Mouse (Mus musculus): ENCODE measurements at regions not wholly inside any gene's neighbourhood (a gene's known extent, or its start where the extent isn't known, plus 50 kb on each side); places are given as distances from the start of the nearest gene placed in this dataset.

GRCm38 (mm10) chr9:33837666-33838380 is 647.9 kb upstream of the Kirrel3 start:
- no peak for TF ChIP-seq POLR2A (IDR thresholded peaks at IDR 0.05; ENCODE audit: borderline replicate concordance, extremely low read depth, insufficient read depth, insufficient read length, poor library complexity, severe bottlenecking)
- TF ChIP-seq CTCF (IDR thresholded peaks at IDR 0.05; ENCODE audit: borderline replicate concordance, extremely low read depth, insufficient read depth, insufficient read length) = no peak
- DNase-seq (ENCODE audit: low read depth) = no peak

GRCm38 (mm10) chr9:33849623-33850022 is 636.1 kb upstream of the Kirrel3 start:
- no peak for TF ChIP-seq POLR2A (IDR thresholded peaks at IDR 0.05; ENCODE audit: borderline replicate concordance, extremely low read depth, insufficient read depth, insufficient read length, poor library complexity, severe bottlenecking)
- peak; percentile 51 for DNase-seq (ENCODE audit: low read depth)

GRCm38 (mm10) chr9:33850024-33850423 is 635.7 kb upstream of the Kirrel3 start:
- TF ChIP-seq POLR2A (IDR thresholded peaks at IDR 0.05; ENCODE audit: borderline replicate concordance, extremely low read depth, insufficient read depth, insufficient read length, poor library complexity, severe bottlenecking) (no peak), CTCF (IDR thresholded peaks at IDR 0.05; ENCODE audit: borderline replicate concordance, extremely low read depth, insufficient read depth, insufficient read length) (no peak)
- no peak for DNase-seq (ENCODE audit: low read depth)

GRCm38 (mm10) chr9:33850993-33851392 is 634.7 kb upstream of the Kirrel3 start:
- no peak for TF ChIP-seq CTCF (IDR thresholded peaks at IDR 0.05; ENCODE audit: borderline replicate concordance, extremely low read depth, insufficient read depth, insufficient read length)
- TF ChIP-seq POLR2A (IDR thresholded peaks at IDR 0.05; ENCODE audit: borderline replicate concordance, extremely low read depth, insufficient read depth, insufficient read length, poor library complexity, severe bottlenecking) = no peak
- DNase-seq (ENCODE audit: low read depth) = peak; percentile 35

- peak; percentile 55 for DNase-seq (ENCODE audit: low read depth)
- TF ChIP-seq POLR2A (IDR thresholded peaks at IDR 0.05; ENCODE audit: borderline replicate concordance, extremely low read depth, insufficient read depth, insufficient read length, poor library complexity, severe bottlenecking) = no peak
- TF ChIP-seq CTCF (IDR thresholded peaks at IDR 0.05; ENCODE audit: borderline replicate concordance, extremely low read depth, insufficient read depth, insufficient read length) = peak; percentile 61; the same call in 1 of the 2 replicates
Observed at GRCm38 (mm10) chr9:33856169-33856568, 629.5 kb upstream of the Kirrel3 start.

- TF ChIP-seq CTCF (IDR thresholded peaks at IDR 0.05; ENCODE audit: borderline replicate concordance, extremely low read depth, insufficient read depth, insufficient read length) (no peak), POLR2A (IDR thresholded peaks at IDR 0.05; ENCODE audit: borderline replicate concordance, extremely low read depth, insufficient read depth, insufficient read length, poor library complexity, severe bottlenecking) (no peak)
- DNase-seq (ENCODE audit: low read depth) = peak; percentile 47
Observed at GRCm38 (mm10) chr9:33858511-33858910, 627.2 kb upstream of the Kirrel3 start.

- DNase-seq (ENCODE audit: low read depth) = no peak
- TF ChIP-seq POLR2A (IDR thresholded peaks at IDR 0.05; ENCODE audit: borderline replicate concordance, extremely low read depth, insufficient read depth, insufficient read length, poor library complexity, severe bottlenecking) (no peak), CTCF (IDR thresholded peaks at IDR 0.05; ENCODE audit: borderline replicate concordance, extremely low read depth, insufficient read depth, insufficient read length) (no peak)
Observed at GRCm38 (mm10) chr9:33868666-33869065, 617.0 kb upstream of the Kirrel3 start.

GRCm38 (mm10) chr9:33887279-33887678 is 598.4 kb upstream of the Kirrel3 start:
- TF ChIP-seq CTCF (IDR thresholded peaks at IDR 0.05; ENCODE audit: borderline replicate concordance, extremely low read depth, insufficient read depth, insufficient read length) (no peak), POLR2A (IDR thresholded peaks at IDR 0.05; ENCODE audit: borderline replicate concordance, extremely low read depth, insufficient read depth, insufficient read length, poor library complexity, severe bottlenecking) (no peak)
- DNase-seq (ENCODE audit: low read depth) = peak; percentile 45

GRCm38 (mm10) chr9:33892001-33892400 is 593.7 kb upstream of the Kirrel3 start:
- TF ChIP-seq CTCF (IDR thresholded peaks at IDR 0.05; ENCODE audit: borderline replicate concordance, extremely low read depth, insufficient read depth, insufficient read length) (no peak), POLR2A (IDR thresholded peaks at IDR 0.05; ENCODE audit: borderline replicate concordance, extremely low read depth, insufficient read depth, insufficient read length, poor library complexity, severe bottlenecking) (no peak)
- DNase-seq (ENCODE audit: low read depth) = no peak

- DNase-seq (ENCODE audit: low read depth) = peak; percentile 88
- TF ChIP-seq CTCF (IDR thresholded peaks at IDR 0.05; ENCODE audit: borderline replicate concordance, extremely low read depth, insufficient read depth, insufficient read length) (no peak), POLR2A (IDR thresholded peaks at IDR 0.05; ENCODE audit: borderline replicate concordance, extremely low read depth, insufficient read depth, insufficient read length, poor library complexity, severe bottlenecking) (no peak)
Observed at GRCm38 (mm10) chr9:33901313-33902076, 584.2 kb upstream of the Kirrel3 start.

- DNase-seq (ENCODE audit: low read depth) = peak; percentile 80
- TF ChIP-seq CTCF (IDR thresholded peaks at IDR 0.05; ENCODE audit: borderline replicate concordance, extremely low read depth, insufficient read depth, insufficient read length) (no peak), POLR2A (IDR thresholded peaks at IDR 0.05; ENCODE audit: borderline replicate concordance, extremely low read depth, insufficient read depth, insufficient read length, poor library complexity, severe bottlenecking) (no peak)
Observed at GRCm38 (mm10) chr9:33903991-33904570, 581.6 kb upstream of the Kirrel3 start.

All from brain, embryonic 14.5 days (tissue).